Mouse (Mus musculus) hindbrain, embryonic 10.5 days (tissue): ENCODE measurements around the gene Dcaf12l1. TPM values are rescaled to one million over a fixed set of nuclear protein-coding genes. Genes with fewer than 3 reads are reported as not detected.
A peak's percentile ranks its signal among the peaks of the same experiment; 100 is the strongest.
"Not testable (repeated sequence)": the region's sequence is repeated elsewhere in the genome, so short reads cannot be mapped to it uniquely, and the experiment has no call there.

Source experiments
- DNase-seq: peaks from one replicate; pipeline ENCODE4 v3.0.0-alpha.2; 2017; ENCODE audit warnings: low spot score
- H3K27ac ChIP-seq: fragments of 300-500 bp; sonication (generic); 2 replicates; pipeline ENCODE4 v1.5.1; 2016; ENCODE audit warnings: mild to moderate bottlenecking, moderate library complexity
- H3K27me3 ChIP-seq: fragments of 300-500 bp; sonication (generic); 2 replicates; pipeline ENCODE4 v1.6.1; 2016; ENCODE audit warnings: mild to moderate bottlenecking; ENCODE audit not compliant: poor library complexity, insufficient read depth, severe bottlenecking
- H3K36me3 ChIP-seq: fragments of 300-500 bp; sonication (generic); 2 replicates; pipeline ENCODE4 v1.6.1; 2016; ENCODE audit warnings: mild to moderate bottlenecking, moderate library complexity
- H3K4me1 ChIP-seq: fragments of 300-500 bp; sonication (generic); replicated peaks from 2 replicates; pipeline ENCODE4 v1.6.1; 2016; ENCODE audit warnings: mild to moderate bottlenecking
- H3K4me3 ChIP-seq: fragments of 300-500 bp; sonication (generic); 2 replicates; pipeline ENCODE4 v1.5.1; 2016; ENCODE audit warnings: mild to moderate bottlenecking, moderate library complexity
- H3K9me3 ChIP-seq: fragments of 300-500 bp; sonication (generic); 2 replicates; pipeline ENCODE4 v1.6.1; 2016; ENCODE audit warnings: mild to moderate bottlenecking, moderate library complexity
- WGBS: fragments of 180-500 bp; shearing (Covaris S2); methylation state at CpG from one replicate; pipeline ENCODE4 v1.1.7; 2016; 5-methylcytosine and 5-hydroxymethylcytosine counted together
- polyA plus RNA-seq: library from polyadenylated mRNA; unstranded; fragments of >200 nt; fragmentation: Nextera tagmentation; extraction: Ambion mirVana; gene quantifications from 2 replicates; pipeline ENCODE4 v1.2.1, GENCODE M21; 2016

Gene Dcaf12l1
- 6.3 and 7.1 TPM in 2 replicates for polyA plus RNA-seq

- Histone ChIP-seq H3K4me3 (peak within 1 kb of the TSS; percentile 56), H3K36me3 (no peaks in the 10 kb centered on the region), H3K9me3 (no peaks in the 10 kb centered on the region), H3K27ac (peak within 1 kb of the TSS; percentile 81), H3K4me1 (no peaks in the 10 kb centered on the region), H3K27me3 (no peaks in the 10 kb centered on the region)
- WGBS: 12% methylated on average over 47 of the region's 47 CpGs
- DNase-seq: peak; percentile 68
These were observed at the start of gene Dcaf12l1 for GRCm38 (mm10) chrX:44789761-44790411. Dcaf12l1 (minus strand) TSS chrX:44790197.

GRCm38 (mm10) chrX:44809356-44809755 lies 19.4 kb upstream of the Dcaf12l1 start:
- H3K4me1 ChIP-seq, H3K9me3 ChIP-seq, H3K36me3 ChIP-seq, H3K4me3 ChIP-seq, H3K27me3 ChIP-seq, H3K27ac ChIP-seq, DNase-seq: not testable (repeated sequence)
- 73% methylated on average over 1 of the region's 1 CpGs for WGBS

- no peaks in the 10 kb centered on the region for H3K9me3 ChIP-seq
- no peaks in the 10 kb centered on the region for H3K4me1 ChIP-seq
- peak overlapping the region; percentile 81 for H3K27ac ChIP-seq
- H3K4me3 ChIP-seq: peak overlapping the region; percentile 56
- DNase-seq: no peak
- 38% methylated on average over 36 of the region's 36 CpGs for WGBS
- H3K36me3 ChIP-seq: no peaks in the 10 kb centered on the region
- no peaks in the 10 kb centered on the region for H3K27me3 ChIP-seq
These were observed 799 bp downstream of the Dcaf12l1 start for GRCm38 (mm10) chrX:44789036-44789760.
